Mouse (Mus musculus) limb, embryonic 15.5 days (tissue): Measurements from ENCODE around the gene Zfp872. TPM values are rescaled to one million over a fixed set of nuclear protein-coding genes. Genes with fewer than 3 reads are reported as not detected.
"Not testable (repeated sequence)": the region's sequence is repeated elsewhere in the genome, so short reads cannot be mapped to it uniquely, and the experiment has no call there.

Experiments used
- ATAC-seq: fragments of 200-750 bp; cut with Nextera tagmentation; 2 replicates; pipeline ENCODE4 v1.8.0; 2017; ENCODE audit warnings: low read depth, moderate TSS enrichment; ENCODE audit not compliant: insufficient number of reproducible peaks, low FRiP score, low TSS enrichment
- H3K27ac ChIP-seq: fragments of 300-500 bp; sonication (generic); 2 replicates; pipeline ENCODE4 v1.5.1; 2015; ENCODE audit warnings: moderate library complexity, mild to moderate bottlenecking, inconsistent platforms
- H3K27me3 ChIP-seq: fragments of 300-500 bp; sonication (generic); 2 replicates; pipeline ENCODE4 v1.6.1; 2015; ENCODE audit warnings: inconsistent platforms
- H3K36me3 ChIP-seq: fragments of 300-500 bp; sonication (generic); 2 replicates; pipeline ENCODE4 v1.6.1; 2015; ENCODE audit warnings: inconsistent platforms
- H3K4me1 ChIP-seq: fragments of 300-500 bp; sonication (generic); 2 replicates; pipeline ENCODE4 v1.6.1; 2015; ENCODE audit warnings: inconsistent platforms
- H3K4me2 ChIP-seq: fragments of 300-500 bp; sonication (generic); 2 replicates; pipeline ENCODE4 v1.6.1; 2015; ENCODE audit warnings: mild to moderate bottlenecking, inconsistent platforms
- H3K4me3 ChIP-seq: fragments of 300-500 bp; sonication (generic); 2 replicates; pipeline ENCODE4 v1.5.1; 2015; ENCODE audit warnings: mild to moderate bottlenecking, inconsistent platforms
- H3K9ac ChIP-seq: fragments of 300-500 bp; sonication (generic); 2 replicates; pipeline ENCODE4 v1.6.1; 2015; ENCODE audit warnings: inconsistent platforms
- H3K9me3 ChIP-seq: fragments of 300-500 bp; sonication (generic); 2 replicates; pipeline ENCODE4 v1.6.1; 2016; ENCODE audit warnings: inconsistent platforms
- WGBS: fragments of 180-500 bp; shearing (Covaris S2); methylation state at CpG from one replicate; pipeline ENCODE4 v1.1.7; 2015; 5-methylcytosine and 5-hydroxymethylcytosine counted together
- polyA plus RNA-seq: library from polyadenylated mRNA; unstranded; fragments of >200 nt; fragmentation: Nextera tagmentation; extraction: Ambion mirVana; gene quantifications from 2 replicates; pipeline ENCODE4 v1.2.1, GENCODE M21; 2015

Gene Zfp872
- polyA plus RNA-seq, 1 experiment from 2014 or later: 0.26 TPM

- H3K27ac ChIP-seq: no peak overlapping the region
Observed at GRCm38 (mm10) chr9:22213785-22214194, 25.9 kb downstream of the Zfp872 start.

GRCm38 (mm10) chr9:22214549-22214948 lies 26.7 kb downstream of the Zfp872 start:
- no peaks in the 10 kb centered on the region for H3K36me3 ChIP-seq
- H3K4me3 ChIP-seq: no peak overlapping the region
- H3K27me3 ChIP-seq: no peaks in the 10 kb centered on the region
- no peak overlapping the region for H3K27ac ChIP-seq
- no peak overlapping the region for H3K9ac ChIP-seq
- WGBS: 71% methylated on average over 2 of the region's 2 CpGs
- ATAC-seq: no peak
- no peak overlapping the region for H3K4me2 ChIP-seq
- H3K4me1 ChIP-seq: no peaks in the 10 kb centered on the region
- no peaks in the 10 kb centered on the region for H3K9me3 ChIP-seq

More at GRCm38 (mm10) chr9:22213785-22214194, 25.9 kb downstream of the Zfp872 start:
- 54% methylated on average over 2 of the region's 2 CpGs for WGBS
- Histone ChIP-seq H3K4me2 (no peak overlapping the region), H3K36me3 (no peaks in the 10 kb centered on the region), H3K4me1 (no peaks in the 10 kb centered on the region), H3K9me3 (no peaks in the 10 kb centered on the region), H3K4me3 (no peak overlapping the region), H3K9ac (no peak overlapping the region), H3K27me3 (no peaks in the 10 kb centered on the region)
- ATAC-seq: no peak

DNA sequence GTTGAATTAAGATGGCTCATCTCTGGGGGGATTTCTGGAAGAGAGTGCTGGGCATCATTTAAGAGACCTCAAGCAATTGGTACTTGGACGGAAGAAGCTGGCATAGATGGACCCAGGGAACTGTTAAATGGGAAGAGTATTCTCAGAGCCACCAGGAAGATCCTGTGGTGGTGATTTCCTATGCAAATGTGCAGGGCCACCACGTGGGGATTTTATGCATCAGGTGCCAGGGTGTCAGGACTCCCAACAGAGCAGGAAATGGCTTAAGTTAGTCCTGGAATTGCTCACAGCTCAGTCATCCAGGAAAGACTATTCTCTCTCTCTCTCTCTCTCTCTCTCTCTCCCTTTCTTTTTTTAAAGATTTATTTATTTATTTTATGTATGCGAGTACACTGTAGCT lies 28.8 kb downstream of the Zfp872 start:
- no peak for ATAC-seq

DNA sequence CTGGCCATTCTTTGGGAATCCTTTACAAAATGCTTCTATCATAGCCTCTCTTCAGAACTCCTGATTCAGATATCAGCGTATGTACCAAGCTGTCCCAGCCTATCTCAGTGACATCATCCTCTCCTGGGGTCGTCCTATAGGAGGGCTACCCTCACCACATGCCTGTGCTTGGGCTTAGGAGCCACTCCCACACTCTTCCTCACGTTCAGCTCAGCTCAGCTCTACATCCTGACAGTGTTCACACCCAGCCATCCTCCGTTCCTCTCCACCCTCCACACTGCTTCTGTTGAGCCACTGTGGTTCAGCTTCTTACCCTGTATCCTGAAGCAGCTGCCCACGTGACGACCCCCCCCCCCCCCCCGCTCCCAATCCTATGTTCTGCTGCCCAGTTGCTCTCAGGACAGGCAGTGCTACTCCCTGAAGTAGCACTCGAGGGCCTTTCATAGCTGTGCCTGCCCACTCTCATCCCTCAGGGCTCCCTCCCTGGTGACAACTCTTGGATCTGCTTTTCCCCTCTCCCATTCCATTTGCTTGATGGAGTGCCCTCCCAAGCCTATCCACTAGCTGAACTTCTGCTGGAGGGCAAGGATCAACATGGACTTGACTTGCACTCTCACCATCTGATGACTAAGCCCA lies 30.1 kb downstream of the Zfp872 start:
- no peak overlapping the region for H3K27ac ChIP-seq
- peak; percentile 58; the same call in 1 of the 2 replicates for ATAC-seq
- no peak overlapping the region for H3K4me2 ChIP-seq
- H3K9ac ChIP-seq: no peak overlapping the region
- H3K4me1 ChIP-seq: no peaks in the 10 kb centered on the region
- H3K4me3 ChIP-seq: no peak overlapping the region
- WGBS: 46% methylated on average over 8 of the region's 8 CpGs
- H3K36me3 ChIP-seq: no peaks in the 10 kb centered on the region
- no peaks in the 10 kb centered on the region for H3K9me3 ChIP-seq
- H3K27me3 ChIP-seq: no peaks in the 10 kb centered on the region

More for the DNA sequence above, 28.8 kb downstream of the Zfp872 start:
- Histone ChIP-seq H3K9ac (no peak overlapping the region), H3K4me1 (no peaks in the 10 kb centered on the region), H3K9me3 (no peaks in the 10 kb centered on the region), H3K27ac (no peak overlapping the region), H3K4me3 (no peak overlapping the region), H3K27me3 (no peaks in the 10 kb centered on the region), H3K4me2 (no peak overlapping the region), H3K36me3 (no peaks in the 10 kb centered on the region)
- 44% methylated on average over 3 of the region's 3 CpGs for WGBS

- H3K4me1 ChIP-seq: no peaks in the 10 kb centered on the region
- no peak overlapping the region for H3K27ac ChIP-seq
- H3K4me2 ChIP-seq: no peak overlapping the region
- no peak overlapping the region for H3K9ac ChIP-seq
- no peaks in the 10 kb centered on the region for H3K36me3 ChIP-seq
- H3K4me3 ChIP-seq: no peak overlapping the region
- 91% methylated on average over 4 of the region's 4 CpGs for WGBS
- H3K9me3 ChIP-seq: no peaks in the 10 kb centered on the region
- no peak for ATAC-seq
- H3K27me3 ChIP-seq: no peaks in the 10 kb centered on the region
Observed at GRCm38 (mm10) chr9:22224066-22224465, 36.2 kb downstream of the Zfp872 start.

DNA sequence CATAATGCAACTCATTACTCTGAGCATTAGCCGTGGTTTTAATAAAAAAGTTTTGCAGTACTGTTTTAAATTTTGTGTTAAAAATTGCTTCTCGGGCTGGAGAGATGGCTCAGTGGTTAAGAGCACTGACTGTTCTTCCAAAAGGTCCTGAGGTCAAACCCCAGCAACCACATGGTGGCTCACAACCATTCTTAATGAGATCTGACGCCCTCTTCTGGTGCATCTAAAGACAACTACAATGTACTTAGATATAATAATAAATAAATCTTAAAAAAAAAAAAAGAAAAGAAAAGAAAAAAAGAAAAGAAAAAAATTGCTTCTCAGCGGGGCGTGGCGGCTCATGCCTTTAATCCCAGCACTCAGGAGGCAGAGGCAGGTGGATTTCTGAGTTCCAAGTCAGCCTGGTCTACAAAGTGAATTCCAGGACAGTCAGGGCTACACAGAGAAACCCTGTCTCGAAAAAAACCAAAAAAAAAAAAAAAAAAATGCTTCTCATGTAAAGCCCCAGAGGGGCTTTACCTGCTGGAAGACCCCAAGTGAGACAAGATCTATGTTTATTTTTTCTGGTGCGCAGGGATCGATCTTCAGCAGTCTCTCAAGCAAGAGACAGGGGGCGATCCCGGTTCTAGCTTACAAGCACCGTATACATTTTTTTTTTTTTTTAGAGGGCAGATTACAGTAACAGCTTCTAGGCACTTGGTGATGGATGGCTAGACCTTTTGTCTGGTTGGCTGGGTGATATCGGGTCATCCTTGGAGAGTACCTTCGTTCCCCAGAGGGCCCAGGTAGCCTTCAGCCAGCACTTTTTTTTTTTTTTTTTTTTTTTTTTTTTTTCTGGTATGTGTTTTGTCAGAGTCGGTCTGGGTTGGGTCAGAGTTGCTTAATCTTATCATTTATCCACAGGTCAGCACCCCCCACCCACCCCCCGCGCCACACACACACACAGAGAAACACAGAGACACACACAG lies 36.9 kb downstream of the Zfp872 start:
- Histone ChIP-seq H3K4me1 (no peaks in the 10 kb centered on the region), H3K27me3 (no peaks in the 10 kb centered on the region), H3K4me3 (peak overlapping the region; percentile 81), H3K9me3 (no peaks in the 10 kb centered on the region), H3K4me2 (peak overlapping the region; percentile 60), H3K9ac (no peak overlapping the region), H3K27ac (peak overlapping the region; percentile 43), H3K36me3 (no peaks in the 10 kb centered on the region)
- 24% methylated on average over 17 of the region's 17 CpGs for WGBS
- peak; percentile 37 for ATAC-seq

- WGBS: 2% methylated on average over 35 of the region's 35 CpGs
- Histone ChIP-seq H3K27me3 (no peaks in the 10 kb centered on the region), H3K9me3 (no peaks in the 10 kb centered on the region), H3K4me2 (peak within 1 kb of the TSS; percentile 60), H3K9ac (peak within 1 kb of the TSS; percentile 79), H3K36me3 (no peaks in the 10 kb centered on the region), H3K4me1 (no peaks in the 10 kb centered on the region), H3K27ac (peak within 1 kb of the TSS; percentile 94), H3K4me3 (peak within 1 kb of the TSS; percentile 81)
- ATAC-seq: peak; percentile 99
Observed at GRCm38 (mm10) chr9:22225581-22226388, 37.9 kb downstream of the Zfp872 start, which contains the start of gene Zfp809. Gene Zfp809 (plus strand): TSS chr9:22225714.

- H3K4me2 ChIP-seq: peak overlapping the region; percentile 60
- peak overlapping the region; percentile 81 for H3K4me3 ChIP-seq
- not testable (repeated sequence) for H3K9me3 ChIP-seq, ATAC-seq, H3K27me3 ChIP-seq, H3K27ac ChIP-seq, H3K9ac ChIP-seq, H3K4me1 ChIP-seq, H3K36me3 ChIP-seq
- WGBS: 69% methylated on average over 7 of the region's 7 CpGs
Observed at GRCm38 (mm10) chr9:22226389-22226673, 38.4 kb downstream of the Zfp872 start.

- H3K27me3 ChIP-seq: no peaks in the 10 kb centered on the region
- H3K4me3 ChIP-seq: peak overlapping the region; percentile 81; the same call in 1 of the 2 replicates
- WGBS: 62% methylated on average over 15 of the region's 15 CpGs
- H3K9me3 ChIP-seq: no peaks in the 10 kb centered on the region
- H3K4me2 ChIP-seq: no peak overlapping the region
- H3K4me1 ChIP-seq: no peaks in the 10 kb centered on the region
- no peak overlapping the region for H3K9ac ChIP-seq
- H3K36me3 ChIP-seq: no peaks in the 10 kb centered on the region
- no peak for ATAC-seq
- no peak overlapping the region for H3K27ac ChIP-seq
Observed at GRCm38 (mm10) chr9:22226846-22227245, 39.0 kb downstream of the Zfp872 start.

DNA sequence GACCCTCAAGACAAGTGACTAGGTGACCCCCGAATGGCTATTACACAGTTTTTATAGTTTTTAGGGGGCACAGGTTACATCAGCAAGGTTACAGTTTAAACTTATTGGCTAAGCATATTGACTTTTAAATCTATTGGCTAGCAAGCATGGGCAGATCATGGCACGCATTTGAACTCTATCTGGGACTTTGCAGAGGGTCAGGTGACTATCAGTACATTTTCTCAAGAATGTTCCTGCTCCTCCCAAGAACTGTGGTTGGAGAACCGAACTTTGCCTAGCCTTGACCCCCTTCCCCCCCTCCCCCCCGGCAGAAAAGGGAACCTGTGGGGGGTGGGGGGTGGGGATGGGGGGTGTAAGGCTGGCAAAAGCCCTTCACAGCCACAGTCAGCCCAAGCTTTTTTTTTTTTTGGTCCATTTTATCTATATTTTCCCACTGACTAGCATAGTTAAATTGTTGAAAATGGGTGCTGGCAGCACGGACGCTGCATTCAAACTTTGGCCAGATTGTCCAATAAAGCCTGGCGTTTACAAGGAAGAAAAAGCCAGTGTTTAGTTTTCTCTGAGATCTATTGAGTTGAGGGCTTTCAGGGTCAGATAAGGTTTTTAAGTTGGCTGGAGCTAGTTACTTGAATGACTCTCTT lies 41.6 kb downstream of the Zfp872 start:
- no peak for ATAC-seq
- H3K27ac ChIP-seq: no peak overlapping the region
- H3K4me1 ChIP-seq: no peaks in the 10 kb centered on the region
- H3K4me2 ChIP-seq: no peak overlapping the region
- no peak overlapping the region for H3K9ac ChIP-seq
- no peaks in the 10 kb centered on the region for H3K9me3 ChIP-seq
- no peaks in the 10 kb centered on the region for H3K36me3 ChIP-seq
- WGBS: 84% methylated on average over 6 of the region's 7 CpGs
- H3K4me3 ChIP-seq: no peak overlapping the region
- H3K27me3 ChIP-seq: no peaks in the 10 kb centered on the region

DNA sequence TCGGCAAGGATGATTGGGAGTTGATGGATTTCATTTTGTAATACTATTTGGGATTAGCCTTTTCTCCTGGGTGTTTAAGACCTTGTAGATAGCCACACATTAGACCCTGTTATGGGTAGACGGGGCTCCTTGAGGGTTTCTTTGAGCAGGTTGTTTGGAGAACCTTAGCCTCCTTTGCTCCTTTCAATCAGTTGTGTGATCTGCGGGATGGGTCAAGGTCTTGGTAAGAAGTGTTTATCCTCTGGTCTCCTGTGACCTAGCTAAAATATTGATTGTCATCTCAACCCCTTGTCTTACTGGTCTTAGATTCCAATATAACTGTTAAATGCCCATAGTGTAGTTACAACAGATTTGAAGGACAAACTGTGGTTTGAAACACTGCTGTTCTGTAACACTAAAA lies 42.2 kb downstream of the Zfp872 start:
- Histone ChIP-seq H3K9me3 (no peaks in the 10 kb centered on the region), H3K4me2 (no peak overlapping the region), H3K27ac (no peak overlapping the region), H3K36me3 (peaks cover 2% of the 10 kb centered on the region), H3K9ac (no peak overlapping the region), H3K4me3 (no peak overlapping the region), H3K27me3 (no peaks in the 10 kb centered on the region), H3K4me1 (no peaks in the 10 kb centered on the region)
- no peak for ATAC-seq
- WGBS: 92% methylated on average over 3 of the region's 3 CpGs
